Mouse (Mus musculus): Measurements from ENCODE around the gene Ssbp2.
A peak's percentile ranks its signal among the peaks of the same experiment; 100 is the strongest.

Ssbp2 gene

DNA sequence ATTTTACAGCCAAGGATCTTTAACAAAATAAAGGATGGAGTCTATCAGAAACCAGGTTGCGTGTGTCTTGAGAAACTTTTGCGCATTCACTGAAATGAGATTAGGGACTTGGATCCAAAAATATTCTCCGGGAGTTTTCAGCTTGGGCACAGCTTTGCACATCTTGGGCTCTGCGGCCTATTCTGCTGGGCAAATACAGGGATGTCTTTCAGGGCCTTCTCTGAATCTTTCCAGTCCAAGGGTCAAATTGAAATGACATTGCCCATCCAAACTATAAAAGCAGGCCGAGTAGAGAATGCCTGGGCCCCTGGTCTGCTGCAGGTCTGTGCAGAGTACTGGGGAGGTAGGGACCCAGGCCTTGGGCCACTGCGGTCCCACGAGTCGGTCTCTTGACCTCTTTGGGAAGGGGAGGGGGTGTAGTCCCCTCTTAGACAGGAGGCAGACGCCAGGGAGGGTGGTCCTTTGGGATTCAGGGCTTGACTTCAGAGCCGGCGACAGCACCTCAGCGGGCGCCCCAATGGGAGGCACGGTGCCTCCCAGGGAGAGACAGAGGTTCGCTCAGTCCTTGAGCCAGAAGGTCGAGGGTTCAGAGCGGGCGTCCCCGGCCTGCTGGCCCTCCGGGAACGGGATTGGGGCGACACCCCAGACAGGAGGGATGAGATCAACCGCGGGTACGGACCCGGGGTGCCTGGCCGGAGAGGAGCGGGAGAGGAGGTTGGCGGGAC is at the start of gene Ssbp2:
Gene Ssbp2 (plus strand): TSS at position 388 of the 725 bp plus-strand sequence.
- DNase-seq: no peak

GRCm38 (mm10) chr13:91413752-91414503 is 46.2 kb upstream of the Ssbp2 start:
- DNase-seq: no peak

GRCm38 (mm10) chr13:91415896-91416295 is 44.2 kb upstream of the Ssbp2 start:
- DNase-seq: no peak

GRCm38 (mm10) chr13:91416698-91417097 is 43.4 kb upstream of the Ssbp2 start:
- DNase-seq: no peak

DNA sequence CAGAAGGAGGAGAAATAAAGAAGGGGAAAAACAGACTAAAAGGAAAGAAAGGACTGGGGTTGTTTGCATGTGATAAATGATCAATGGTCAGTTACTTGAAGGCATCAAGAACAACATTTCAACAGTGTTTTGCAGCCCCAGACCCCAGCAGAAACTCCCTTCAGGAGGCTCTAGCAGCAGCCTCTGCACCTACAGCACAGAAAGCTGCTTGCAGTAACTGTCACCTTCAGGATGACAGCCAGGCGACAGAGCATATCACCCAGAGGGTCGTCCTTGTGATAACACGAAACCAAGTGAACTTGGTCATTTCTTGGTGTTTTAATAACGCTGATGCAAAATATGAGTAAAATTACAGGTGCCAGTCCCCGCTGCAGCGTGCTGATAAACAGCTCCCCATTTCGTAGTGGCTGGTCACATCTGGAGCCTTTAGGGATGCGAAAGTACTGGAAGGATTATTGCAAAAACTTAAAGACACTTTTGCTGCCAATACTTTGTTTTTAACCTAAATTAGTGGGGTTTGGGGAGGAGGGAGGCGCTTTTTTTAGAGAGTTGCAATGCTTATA is 38.6 kb upstream of the Ssbp2 start:
- peak; percentile 51 for DNase-seq

DNA sequence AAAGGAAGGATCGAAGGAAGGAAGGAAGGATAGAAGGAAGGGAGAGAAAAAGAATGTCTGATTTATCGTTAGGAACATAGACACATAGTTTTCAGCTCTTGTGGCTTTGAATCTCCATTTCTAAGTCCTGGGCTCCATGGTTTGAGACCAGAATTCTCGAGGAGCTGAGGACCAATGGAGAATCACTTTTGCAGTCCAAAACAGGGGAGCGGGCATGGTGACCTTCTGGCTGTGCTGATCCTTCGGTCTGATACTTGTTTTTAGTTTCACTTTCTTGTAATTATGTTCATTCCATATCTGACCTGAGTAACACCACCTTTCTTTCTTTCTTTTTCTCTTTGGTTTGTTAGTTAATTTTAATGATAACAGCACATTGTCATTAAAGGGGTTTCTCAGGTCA is 29.2 kb upstream of the Ssbp2 start:
- no peak for DNase-seq

DNA sequence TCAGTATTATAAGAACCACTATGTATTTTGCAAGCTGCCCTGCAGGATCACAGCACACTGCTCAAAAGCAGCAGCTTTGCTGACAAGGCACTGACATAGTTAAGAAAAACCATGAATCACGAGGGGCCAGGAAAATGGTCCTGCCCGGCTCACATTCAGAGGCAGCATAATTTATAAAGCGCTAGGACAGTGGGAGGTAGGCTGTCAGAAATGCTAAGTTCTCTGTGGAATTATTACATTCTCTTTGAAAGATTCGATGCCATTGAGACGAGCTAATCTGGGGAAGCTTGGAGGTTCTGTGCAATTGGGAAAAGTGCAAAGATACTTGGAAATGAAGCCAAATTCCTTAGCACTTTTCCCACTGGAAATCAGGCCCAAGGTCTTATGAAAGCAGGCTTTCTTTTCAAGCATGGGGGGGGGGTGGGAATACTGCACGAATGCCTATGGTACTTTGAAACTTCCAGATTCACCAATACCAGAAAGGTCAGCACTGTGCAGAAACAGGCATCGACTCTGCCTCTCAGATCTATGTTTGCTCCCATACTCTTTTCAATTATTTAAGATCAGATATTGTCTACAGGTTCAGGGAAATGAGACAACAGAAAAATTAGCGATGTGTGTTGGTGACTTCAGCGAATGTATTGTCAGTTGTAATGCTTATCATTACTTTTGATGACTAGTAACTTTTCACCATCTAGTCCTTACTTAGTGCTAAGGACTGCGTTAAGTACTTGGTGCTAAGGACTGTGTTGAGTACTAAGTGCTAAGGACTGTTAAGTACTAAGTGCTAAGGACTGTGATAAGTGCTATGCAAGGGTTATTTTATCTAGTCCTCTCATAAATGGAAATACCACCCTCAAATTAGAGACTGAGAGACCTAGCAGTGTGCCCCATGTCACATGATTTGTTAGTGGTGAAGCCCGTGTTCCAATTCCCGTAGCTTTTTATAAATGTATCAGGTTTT is 28.4 kb upstream of the Ssbp2 start:
- no peak for DNase-seq

- DNase-seq: no peak
Observed at GRCm38 (mm10) chr13:91433021-91433420, 27.1 kb upstream of the Ssbp2 start.

DNA sequence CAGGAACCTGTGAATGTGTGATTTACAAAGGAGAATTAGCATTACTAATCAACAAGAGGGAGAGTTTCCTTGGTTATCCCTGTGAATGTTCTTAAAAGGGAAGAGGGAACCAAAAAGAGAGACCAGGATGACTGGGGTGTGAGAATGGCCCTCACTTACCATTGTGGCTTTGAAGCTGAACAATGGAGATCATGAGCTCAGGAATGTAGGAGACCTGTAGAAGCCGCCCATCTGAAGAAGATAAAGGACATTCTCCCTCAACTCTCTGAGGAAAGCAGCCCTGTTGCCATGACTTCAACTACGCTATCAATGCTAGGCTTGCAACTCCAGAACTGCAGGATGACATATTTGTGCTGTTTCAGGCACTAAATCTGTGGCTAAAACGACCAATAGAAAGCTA is 22.2 kb upstream of the Ssbp2 start:
- DNase-seq: no peak

GRCm38 (mm10) chr13:91441476-91441875 is 18.6 kb upstream of the Ssbp2 start:
- DNase-seq: no peak

- DNase-seq: no peak
Observed at GRCm38 (mm10) chr13:91446728-91447127, 13.4 kb upstream of the Ssbp2 start.

DNA sequence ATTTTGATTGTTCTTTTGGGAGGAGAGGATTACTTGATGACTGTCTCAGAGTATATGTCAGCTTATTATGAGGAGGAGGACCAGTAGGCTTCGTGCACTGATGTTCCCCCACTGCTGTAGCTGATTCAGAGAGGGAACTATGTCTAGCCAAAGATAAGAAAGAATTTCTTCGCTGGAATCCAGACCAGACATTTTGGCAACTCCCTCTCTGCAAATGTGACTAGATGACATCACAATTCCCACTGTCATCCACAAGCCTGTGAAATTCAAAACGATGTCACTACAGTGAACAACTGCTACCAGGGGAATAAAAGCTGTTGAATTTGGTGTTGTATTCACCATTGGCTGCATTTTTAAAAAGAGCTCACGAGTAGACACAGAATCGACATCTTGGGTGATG is 11.1 kb upstream of the Ssbp2 start:
- no peak for DNase-seq

- DNase-seq: no peak
Observed at GRCm38 (mm10) chr13:91451405-91452166, 8.5 kb upstream of the Ssbp2 start.

DNA sequence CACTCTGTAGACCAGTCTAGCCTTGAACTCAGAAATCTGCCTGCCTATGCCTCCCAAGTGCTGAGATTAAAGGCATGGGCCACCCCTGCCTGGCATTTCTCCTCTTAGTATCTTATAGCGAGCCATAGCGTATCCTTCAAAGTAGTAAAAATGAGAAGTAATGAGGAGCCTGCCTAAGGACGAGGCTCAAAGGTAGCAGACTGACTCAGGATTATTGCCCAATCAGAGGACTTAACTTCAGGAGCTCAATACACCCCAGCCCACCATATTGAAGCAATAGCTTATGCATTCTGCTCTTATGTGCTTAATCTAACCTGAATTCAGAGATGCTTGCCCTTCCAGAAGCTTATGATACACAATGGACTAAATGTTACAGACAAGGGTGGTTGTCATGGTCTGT is 7.8 kb upstream of the Ssbp2 start:
- no peak for DNase-seq

- DNase-seq: no peak
Observed at GRCm38 (mm10) chr13:91453236-91453635, 6.8 kb upstream of the Ssbp2 start.

DNA sequence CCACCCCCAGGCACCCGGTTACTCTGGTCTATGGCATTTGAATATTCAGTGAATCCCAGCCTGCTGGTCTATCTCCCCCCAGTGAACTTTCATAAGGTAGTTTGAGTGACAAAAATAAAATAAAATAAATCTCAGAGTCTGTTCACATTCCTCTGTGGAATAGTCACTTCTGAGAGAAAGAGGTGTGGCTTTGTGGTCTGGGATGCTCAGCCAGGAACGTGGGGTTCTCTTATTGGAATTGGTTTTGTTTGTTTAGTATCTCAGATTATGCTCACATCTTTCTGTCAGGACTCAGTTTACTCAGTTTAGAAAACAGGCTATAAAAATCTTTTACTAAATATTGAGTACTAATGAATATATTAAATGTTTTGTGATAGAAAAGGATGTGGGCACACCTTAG is 4.0 kb upstream of the Ssbp2 start:
- DNase-seq: no peak

- DNase-seq: no peak
Observed at GRCm38 (mm10) chr13:91456735-91457134, 3.3 kb upstream of the Ssbp2 start.

DNA sequence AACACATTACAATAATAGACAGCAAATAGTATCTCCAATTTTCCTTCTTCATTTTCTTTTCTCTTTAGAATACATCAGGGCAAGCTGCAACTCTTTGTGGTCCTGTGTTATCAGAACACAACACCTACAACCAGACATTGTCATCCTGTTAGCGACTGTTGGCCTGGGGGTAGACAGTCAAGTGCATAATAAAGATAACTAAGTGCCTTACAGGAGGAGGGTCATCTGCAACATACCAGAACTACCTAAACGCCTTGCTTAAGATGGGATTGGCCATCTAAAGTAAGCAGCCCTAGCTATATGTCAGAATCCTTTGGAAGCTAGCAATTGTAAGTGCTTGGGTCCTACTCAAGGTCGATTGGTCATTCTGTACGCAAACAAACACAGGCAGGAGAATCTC is 2.1 kb upstream of the Ssbp2 start:
- DNase-seq: peak; percentile 61

GRCm38 (mm10) chr13:91459489-91459888 is 594 bp upstream of the Ssbp2 start:
- no peak for DNase-seq

GRCm38 (mm10) chr13:91460621-91461284 is 670 bp downstream of the Ssbp2 start:
- peak; percentile 99 for DNase-seq

DNA sequence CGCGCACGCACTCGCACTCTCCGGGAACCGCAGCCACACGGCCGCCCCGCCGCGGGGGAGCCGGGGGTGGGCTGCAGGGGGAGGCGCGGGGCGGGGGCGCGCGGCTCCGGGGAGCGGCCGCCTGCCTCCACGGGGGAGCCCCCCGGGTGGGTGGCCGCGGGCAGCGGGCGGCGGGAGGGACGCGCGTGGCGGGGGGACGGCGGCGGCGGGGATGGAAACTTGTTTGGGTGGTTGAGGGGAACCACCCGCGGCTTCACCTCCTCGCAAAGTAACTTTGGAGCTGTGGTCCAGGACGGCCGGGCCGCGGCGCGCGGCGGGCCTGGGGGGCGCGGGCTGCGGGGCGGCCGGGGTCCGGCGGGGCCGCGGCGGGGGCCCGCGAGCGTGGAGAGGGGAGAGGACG is 1.2 kb downstream of the Ssbp2 start:
- DNase-seq: no peak
